ENCODE assay signal across 22 mouse cellular contexts in the genomic region with DNA sequence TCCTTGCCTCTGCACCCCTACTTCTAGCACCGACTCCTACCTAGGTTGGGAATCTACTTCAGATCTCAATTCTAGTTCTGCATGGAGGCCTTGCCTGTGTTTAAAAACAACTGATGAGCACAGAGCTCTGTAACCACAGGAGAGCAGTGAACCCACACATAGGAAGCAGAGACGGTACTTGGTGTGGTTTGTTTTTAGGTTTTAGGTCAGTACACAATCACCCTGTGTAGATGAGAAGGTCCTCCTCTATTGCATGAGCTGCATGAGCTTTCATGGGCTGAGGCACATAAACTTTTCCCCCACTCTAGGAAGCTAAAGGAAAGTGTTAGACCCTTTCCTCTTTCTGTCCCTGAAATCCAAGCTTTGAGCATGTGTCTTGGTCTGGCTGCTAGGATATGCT.
DNase-seq lines count a peak whose midpoint lies in the region; ATAC-seq lines count a peak whose summit lies in the region.
"Had no signal": no experiment of that assay in that cellular context is flagged by ENCODE, and none has a peak within 500 bp of the region (broad histone marks: within the 10 kb centered on the region; RNA-seq: fewer than 3 reads in every experiment).

No protein-coding gene starts in this region.

- peak; percentile 47 for ATAC-seq in CD4-positive, CD25-positive, alpha-beta regulatory T cell, adult 4 months
- peak; percentile 41 for ATAC-seq in inflammation-experienced regulatory T-cells, adult 6 months
- ATAC-seq: forebrain, embryonic 15.5 days; hindbrain, embryonic 16.5 days; intestine, embryonic 15.5 days had no signal

- peak; percentile 25 for DNase-seq in CD4-positive helper T cell, adult 2 months (ENCODE audit: low read depth, low spot score)
- DNase-seq in adrenal gland, postnatal 4 days (ENCODE audit: low spot score in 2 of 2), result no peak
- no peak for DNase-seq in frontal cortex, postnatal 10 days (ENCODE audit: low spot score in 2 of 2)
- no peak for DNase-seq in gastrocnemius, postnatal 10 days
- DNase-seq: adrenal gland, postnatal 10 days; adrenal gland, postnatal 36 days; cerebellum, adult 11 months; cerebellum, adult 2 months; cerebellum, adult 9-11 months; cerebellum, postnatal 25 days; embryo, embryonic 11 days; gastrocnemius, adult 2 months; gastrocnemius, postnatal 36 days; heart, postnatal 10 days; heart, postnatal 36 days; kidney, adult 11 months; kidney, adult 8-10 months had no signal
